Mouse (Mus musculus) neural tube, postnatal 0 days (tissue): ENCODE measurements around the gene Plscr3. TPM values are rescaled to one million over a fixed set of nuclear protein-coding genes. Genes with fewer than 3 reads are reported as not detected.

Source experiments
- microRNA-seq: library from miRNA; unstranded; fragments of <30 nt; microRNA quantifications from one replicate; pipeline ENCODE4, GENCODE M21; 2016
- polyA plus RNA-seq: library from polyadenylated mRNA; unstranded; fragments of >200 nt; fragmentation: Nextera tagmentation; extraction: Ambion mirVana; gene quantifications from 2 replicates; pipeline ENCODE4 v1.2.1, GENCODE M21; 2015

Gene Plscr3
- polyA plus RNA-seq, result 32.3 and 33.8 TPM in 2 replicates

DNA sequence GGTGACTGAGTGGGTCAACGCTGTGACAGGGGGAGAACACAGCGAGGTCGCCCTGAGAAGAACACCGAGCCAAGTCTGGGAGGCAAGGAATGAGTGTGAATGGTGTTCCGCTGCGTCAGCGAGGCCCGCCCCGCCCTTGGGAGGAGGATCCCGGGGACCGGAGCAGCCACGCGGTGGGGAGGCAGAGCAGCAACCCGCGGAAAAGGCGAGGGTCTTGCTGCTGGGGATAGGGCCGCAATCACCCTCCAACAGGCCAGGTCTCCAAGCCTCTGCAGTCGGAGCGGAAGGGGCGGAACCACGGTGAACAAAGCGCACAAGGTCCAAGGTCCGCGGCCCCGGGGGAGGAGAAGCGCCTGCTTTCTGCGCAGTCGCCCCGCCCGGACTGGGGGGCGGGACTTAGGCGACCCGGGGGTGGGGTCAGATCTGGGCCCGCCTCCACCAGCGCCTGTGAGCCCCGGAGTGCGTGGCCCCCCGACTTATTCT is at the start of gene Plscr3:
Gene Plscr3, plus strand, starts transcription at position 179 of the 483 bp plus-strand sequence.

GRCm38 (mm10) chr11:69801379-69801977 is 44.7 kb upstream of the Plscr3 start, which contains the start of gene Fgf11:
TSS of gene Fgf11 (minus strand) at chr11:69801857.

GRCm38 (mm10) chr11:69804972-69805909 is 40.9 kb upstream of the Plscr3 start, which contains the start of gene Tmem102:
TSS of gene Tmem102 (minus strand) at chr11:69805624.

GRCm38 (mm10) chr11:69815155-69815554 is 31.0 kb upstream of the Plscr3 start, which contains the start of gene Gm39566:
TSS of gene Gm39566 (minus strand) at chr11:69815298.

GRCm38 (mm10) chr11:69818365-69818764 is 27.8 kb upstream of the Plscr3 start, which contains the start of gene Spem2:
TSS of gene Spem2 (minus strand) at chr11:69818465.

GRCm38 (mm10) chr11:69822080-69822479 is 24.1 kb upstream of the Plscr3 start, which contains the start of gene Spem1:
TSS of gene Spem1 (minus strand) at chr11:69822180.

GRCm38 (mm10) chr11:69837604-69837951 is 8.6 kb upstream of the Plscr3 start, which contains the start of gene Nlgn2:
TSS of gene Nlgn2 (minus strand) at chr11:69837784.

DNA sequence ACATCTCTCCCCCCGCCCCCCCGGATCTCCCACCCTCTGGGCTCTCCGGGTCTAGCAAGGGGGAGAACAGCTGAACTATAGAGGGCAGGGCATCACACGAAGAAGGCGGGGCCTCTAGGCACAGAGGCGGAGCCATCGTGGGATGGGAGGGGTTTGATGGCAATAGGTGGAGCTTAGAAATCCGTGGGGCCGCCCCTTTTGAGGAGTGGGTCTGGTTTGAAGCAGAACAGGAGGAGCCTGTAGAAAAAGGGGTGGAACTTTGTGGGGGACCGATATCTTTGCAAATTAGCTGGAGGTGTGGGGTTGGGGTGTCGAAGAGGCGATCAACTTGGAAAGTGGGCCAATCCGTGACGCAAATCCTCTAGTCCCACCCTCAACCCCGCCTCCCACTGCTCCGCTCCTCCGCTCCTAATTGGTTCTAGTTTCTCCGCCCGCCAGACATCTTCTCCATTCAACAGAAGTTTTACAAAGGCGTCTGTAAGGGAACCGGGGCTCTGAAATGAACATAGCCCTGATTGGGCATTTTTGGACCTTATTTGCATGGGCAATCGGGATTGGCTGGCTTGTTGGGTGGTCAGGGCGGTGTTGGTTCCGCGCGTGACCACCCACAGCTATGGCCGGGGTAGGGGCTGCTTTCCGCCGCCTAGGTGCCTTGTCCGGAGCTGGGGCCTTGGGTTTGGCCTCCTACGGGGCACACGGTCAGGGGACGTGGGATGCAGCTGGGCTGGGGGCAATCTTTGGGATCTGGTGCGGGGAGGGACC is 8.0 kb upstream of the Plscr3 start, which contains the start of gene Tmem256:
Gene Tmem256, plus strand, starts transcription at position 563 of the 762 bp plus-strand sequence.

GRCm38 (mm10) chr11:69858113-69858998 is 12.2 kb downstream of the Plscr3 start, which contains the start of gene Tnk1:
TSS of gene Tnk1 (minus strand) at chr11:69858730.

GRCm38 (mm10) chr11:69877878-69878277 is 31.7 kb downstream of the Plscr3 start, which contains the start of gene Tmem95:
TSS of gene Tmem95 (minus strand) at chr11:69878018.

DNA sequence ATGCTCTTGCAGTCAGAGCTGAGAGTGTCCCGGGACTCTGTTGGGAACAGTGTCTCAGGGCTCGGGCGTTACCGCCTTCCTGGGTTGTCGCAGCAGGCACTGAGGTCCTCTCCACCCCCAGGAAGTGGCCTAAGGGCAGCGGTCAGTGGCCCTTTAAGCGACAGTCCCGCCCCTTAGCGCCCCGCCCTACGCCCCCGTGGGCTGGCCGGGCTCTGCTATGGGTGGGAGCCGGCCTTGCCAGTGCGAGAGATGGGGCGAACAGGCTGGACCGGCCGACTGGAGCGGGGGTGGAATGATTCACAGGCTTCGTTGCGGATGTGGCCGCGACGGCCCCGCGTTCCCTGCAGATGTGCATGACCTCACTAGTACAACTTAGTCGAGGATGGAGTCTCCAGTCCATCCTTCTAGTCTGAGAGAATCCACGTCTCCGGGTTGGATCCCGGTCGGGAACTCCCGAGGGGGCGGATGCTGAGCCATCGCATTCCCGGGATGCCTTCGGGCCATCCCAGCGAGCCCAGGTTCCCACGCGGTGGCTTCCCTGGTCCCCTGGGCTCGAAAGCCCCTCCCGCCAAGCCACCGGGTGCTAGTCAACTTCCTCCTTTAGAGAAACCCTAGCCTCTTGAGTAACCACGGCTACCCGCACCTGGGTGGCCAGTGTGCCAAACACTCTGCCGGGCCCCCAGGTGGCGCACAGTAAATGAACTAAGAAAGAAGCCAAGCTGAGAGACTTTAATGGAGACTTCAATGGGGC is 34.9 kb downstream of the Plscr3 start, which contains the start of gene Kctd11:
Gene Kctd11, minus strand, starts transcription at position 554 of the 751 bp plus-strand sequence.

DNA sequence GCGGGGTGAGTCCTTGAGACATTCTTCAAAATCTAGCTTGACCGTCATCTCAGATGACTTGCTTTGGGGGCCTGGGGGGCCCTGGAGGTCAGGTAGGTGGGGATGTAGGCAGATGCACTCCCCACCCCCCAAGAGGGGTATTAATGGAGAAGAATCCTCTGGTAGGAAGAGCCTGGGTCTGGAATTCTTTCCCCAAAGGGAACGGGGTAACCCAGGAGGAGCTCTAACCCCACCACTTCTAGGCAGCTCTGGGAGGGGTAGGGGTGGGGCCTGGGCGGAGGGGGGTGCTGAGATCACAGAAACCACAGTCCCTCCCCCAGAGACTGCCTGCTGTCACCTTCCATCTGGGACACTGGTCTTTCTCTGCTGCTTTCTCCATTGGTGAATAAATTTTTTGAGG is 49.1 kb downstream of the Plscr3 start, which contains the start of gene Acap1:
Gene Acap1, minus strand, starts transcription at position 249 of the 400 bp plus-strand sequence.

GRCm38 (mm10) chr11:69900471-69901405 is 54.6 kb downstream of the Plscr3 start, which contains the start of the genes 2810408A11Rik and Neurl4:
TSS of gene 2810408A11Rik (minus strand) at chr11:69900987.
TSS of gene Neurl4 (plus strand) at chr11:69901072.

Small RNA genes lying within 50 kb of the gene (microRNA-seq; reads per million reads assigned to microRNA genes)
- not detected for gene Mir6924

Other genes starting within 250 kb of the Plscr3 start
- 226 and 228 TPM in 2 replicates for gene Atp1b2, start 240.4 kb upstream of the Plscr3 start, polyA plus RNA-seq
- gene Shbg, start 228.5 kb upstream of the Plscr3 start, polyA plus RNA-seq, result not detected in 2 replicates
- 29.9 and 31.5 TPM in 2 replicates for gene Sat2, start 224.4 kb upstream of the Plscr3 start, polyA plus RNA-seq
- gene Fxr2, start 213.4 kb upstream of the Plscr3 start, polyA plus RNA-seq, result 29.7 and 32.1 TPM in 2 replicates
- gene Sox15, start 191.1 kb upstream of the Plscr3 start, polyA plus RNA-seq, result 0.36 and 0.46 TPM in 2 replicates
- gene Mpdu1, start 183.7 kb upstream of the Plscr3 start, polyA plus RNA-seq, result 113 and 114 TPM in 2 replicates
- gene Cd68, start 180.2 kb upstream of the Plscr3 start, polyA plus RNA-seq, result 14.1 and 18.7 TPM in 2 replicates
- 347 and 357 TPM in 2 replicates for gene Eif4a1, start 174.0 kb upstream of the Plscr3 start, polyA plus RNA-seq
- 69.5 and 74.3 TPM in 2 replicates for gene Senp3, start 164.3 kb upstream of the Plscr3 start, polyA plus RNA-seq
- 0.92 and 0.93 TPM in 2 replicates for gene Tnfsf13, start 160.6 kb upstream of the Plscr3 start, polyA plus RNA-seq
- gene Tnfsf12, start 150.5 kb upstream of the Plscr3 start, polyA plus RNA-seq, result 7.0 TPM in 2 replicates
- 1.3 and 3.3 TPM in 2 replicates for gene Tnfsfm13, start 150.3 kb upstream of the Plscr3 start, polyA plus RNA-seq
- gene Polr2a, start 87.7 kb upstream of the Plscr3 start, polyA plus RNA-seq, result 9.6 and 10.9 TPM in 2 replicates
- 0.09 and 0.15 TPM in 2 replicates for gene Slc35g3, start 84.4 kb upstream of the Plscr3 start, polyA plus RNA-seq
- 4.9 and 6.8 TPM in 2 replicates for gene Zbtb4, start 80.5 kb upstream of the Plscr3 start, polyA plus RNA-seq
- gene Chrnb1, start 50.4 kb upstream of the Plscr3 start, polyA plus RNA-seq, result 1.3 and 1.5 TPM in 2 replicates
- gene Fgf11, start 44.5 kb upstream of the Plscr3 start, polyA plus RNA-seq, result 7.1 and 8.5 TPM in 2 replicates
- 1.2 and 1.6 TPM in 2 replicates for gene Tmem102, start 40.8 kb upstream of the Plscr3 start, polyA plus RNA-seq
- gene Gm39566, start 31.1 kb upstream of the Plscr3 start, polyA plus RNA-seq, result not detected in 2 replicates
- gene Spem2, start 27.9 kb upstream of the Plscr3 start, polyA plus RNA-seq, result not detected in 2 replicates
- not detected in 2 replicates for gene Spem1, start 24.2 kb upstream of the Plscr3 start, polyA plus RNA-seq
- 25.7 and 29.7 TPM in 2 replicates for gene Nlgn2, start 8.6 kb upstream of the Plscr3 start, polyA plus RNA-seq
- 452 and 485 TPM in 2 replicates for gene Tmem256, start 7.9 kb upstream of the Plscr3 start, polyA plus RNA-seq
- 0.15 TPM in 1 of 2 replicates, not detected in the other for gene Tnk1, start 12.4 kb downstream of the Plscr3 start, polyA plus RNA-seq
- not detected in 2 replicates for gene Tmem95, start 31.6 kb downstream of the Plscr3 start, polyA plus RNA-seq
- gene Kctd11, start 35.0 kb downstream of the Plscr3 start, polyA plus RNA-seq, result 2.1 and 2.2 TPM in 2 replicates
- gene Acap1, start 49.2 kb downstream of the Plscr3 start, polyA plus RNA-seq, result 0.10 and 0.15 TPM in 2 replicates
- gene 2810408A11Rik, start 54.6 kb downstream of the Plscr3 start, polyA plus RNA-seq, result 3.0 and 3.2 TPM in 2 replicates
- 13.0 and 19.0 TPM in 2 replicates for gene Neurl4, start 54.7 kb downstream of the Plscr3 start, polyA plus RNA-seq
- 48.2 and 58.8 TPM in 2 replicates for gene Gps2, start 67.5 kb downstream of the Plscr3 start, polyA plus RNA-seq
- gene Eif5a, start 75.6 kb downstream of the Plscr3 start, polyA plus RNA-seq, result 1,029 and 1,041 TPM in 2 replicates
- gene Ybx2, start 89.4 kb downstream of the Plscr3 start, polyA plus RNA-seq, result 3.5 and 5.2 TPM in 2 replicates
- 8.9 and 9.0 TPM in 2 replicates for gene Slc2a4, start 101.8 kb downstream of the Plscr3 start, polyA plus RNA-seq
- not detected in 2 replicates for gene Cldn7, start 118.4 kb downstream of the Plscr3 start, polyA plus RNA-seq
- 32.8 and 41.1 TPM in 2 replicates for gene Ctdnep1, start 134.8 kb downstream of the Plscr3 start, polyA plus RNA-seq
- 161 and 162 TPM in 2 replicates for gene Elp5, start 136.1 kb downstream of the Plscr3 start, polyA plus RNA-seq
- 532 and 552 TPM in 2 replicates for gene Gabarap, start 144.8 kb downstream of the Plscr3 start, polyA plus RNA-seq
- gene Phf23, start 149.4 kb downstream of the Plscr3 start, polyA plus RNA-seq, result 41.5 and 47.4 TPM in 2 replicates
- gene Dvl2, start 154.2 kb downstream of the Plscr3 start, polyA plus RNA-seq, result 16.9 and 19.7 TPM in 2 replicates
- gene Acadvl, start 169.0 kb downstream of the Plscr3 start, polyA plus RNA-seq, result 67.1 and 67.9 TPM in 2 replicates
- 23.8 and 24.9 TPM in 2 replicates for gene Dlg4, start 170.6 kb downstream of the Plscr3 start, polyA plus RNA-seq
- 4.8 and 7.3 TPM in 2 replicates for gene Asgr1, start 207.7 kb downstream of the Plscr3 start, polyA plus RNA-seq
- gene Asgr2, start 246.3 kb downstream of the Plscr3 start, polyA plus RNA-seq, result 0.28 TPM in 1 of 2 replicates, not detected in the other